Mouse (Mus musculus) ES-E14 (cell line): Measurements from ENCODE around the gene 1700025G04Rik. TPM values are rescaled to one million over a fixed set of nuclear protein-coding genes. Genes with fewer than 3 reads are reported as not detected.

Experiments used
- DNase-seq: peaks from one replicate; pipeline ENCODE4 v3.0.0-alpha.2; 2013; ENCODE audit warnings: low read depth, low spot score
- H3K27ac ChIP-seq: 2 replicates; pipeline ENCODE4 v1.5.1; 2012; ENCODE audit warnings: low read depth, mild to moderate bottlenecking, low read length, moderate library complexity, mixed read lengths; ENCODE audit not compliant: poor library complexity, insufficient read depth, severe bottlenecking
- H3K36me3 ChIP-seq: 2 replicates; pipeline ENCODE4 v1.6.1; 2012; ENCODE audit warnings: mild to moderate bottlenecking, low read length, moderate library complexity, mixed read lengths; ENCODE audit not compliant: control insufficient read depth, poor library complexity, insufficient read depth, severe bottlenecking
- H3K4me1 ChIP-seq, 2 experiments: fragments of 150-350 bp in 1 of 2; sonication (generic) in 1 of 2; 2 replicates each; pipeline ENCODE4 v1.6.1; 2012; ENCODE audit warnings: low read length in 2 of 2, mild to moderate bottlenecking in 1 of 2, mixed read lengths in 1 of 2; ENCODE audit not compliant: control insufficient read depth in 2 of 2, insufficient read depth in 2 of 2, poor library complexity in 1 of 2
- H3K4me3 ChIP-seq, 2 experiments: fragments of 150-350 bp in 1 of 2; sonication (generic) in 1 of 2; 2 replicates each; pipeline ENCODE4 v1.5.1; 2012; ENCODE audit warnings: low read length in 2 of 2, low read depth in 1 of 2, mild to moderate bottlenecking in 1 of 2, mixed read lengths in 1 of 2; ENCODE audit not compliant: insufficient read depth in 1 of 2, poor library complexity in 1 of 2, severe bottlenecking in 1 of 2
- H3K9ac ChIP-seq: 2 replicates; pipeline ENCODE4 v1.6.1; 2012; ENCODE audit warnings: low read depth, mild to moderate bottlenecking, low read length, mixed read lengths; ENCODE audit not compliant: poor library complexity, insufficient read depth, severe bottlenecking
- H3K9me3 ChIP-seq: fragments of 150-350 bp; sonication (generic); 2 replicates; pipeline ENCODE4 v1.6.1; 2012; ENCODE audit warnings: low read depth, mild to moderate bottlenecking, low read length; ENCODE audit not compliant: control insufficient read depth, insufficient read depth
- CHD2 ChIP-seq: IDR thresholded peaks from 2 replicates; pipeline ENCODE4 v1.6.1; 2014; ENCODE audit warnings: mild to moderate bottlenecking, low read depth, low read length, inconsistent platforms
- HCFC1 ChIP-seq: IDR thresholded peaks from 2 replicates; pipeline ENCODE4 v1.6.1; 2012; ENCODE audit warnings: low read length, inconsistent platforms, borderline replicate concordance; ENCODE audit not compliant: insufficient read depth
- MAFK ChIP-seq: IDR thresholded peaks from 2 replicates; pipeline ENCODE4 v1.6.1; 2014; ENCODE audit warnings: mild to moderate bottlenecking, low read depth, low read length, inconsistent platforms; ENCODE audit not compliant: insufficient read depth
- ZC3H11A ChIP-seq: IDR thresholded peaks from 2 replicates; pipeline ENCODE4 v1.6.1; 2012; ENCODE audit warnings: low read depth, mild to moderate bottlenecking, inconsistent platforms, low read length, borderline replicate concordance
- ZNF384 ChIP-seq: IDR thresholded peaks from 2 replicates; pipeline ENCODE4 v1.6.1; 2012; ENCODE audit warnings: low read depth, low read length, inconsistent platforms
- in situ Hi-C, 2 experiments: fragments of 600-800 bp; cut with MboI; formaldehyde crosslinking; loops; one replicate each; pipeline ENCODE4 v1.15.1; 2025; ENCODE audit warnings: low sequenced_read_pairs in 2 of 2, inconsistent platforms in 1 of 2; ENCODE audit not compliant: unreplicated experiment in 2 of 2
- total RNA-seq: library from RNA; depleted of rRNA; stranded (reverse); fragments of 300-350 nt; gene quantifications from 2 replicates; pipeline ENCODE4 v1.2.3, GENCODE M21; 2012

Gene 1700025G04Rik
- total RNA-seq, 1 experiment = 2.1 TPM

GRCm38 (mm10) chr1:151861334-151861995 lies 228.5 kb downstream of the 1700025G04Rik start:
- H3K27ac ChIP-seq = no peak overlapping the region
- DNase-seq = peak; percentile 59
- TF ChIP-seq HCFC1 (no peak), ZNF384 (no peak), ZC3H11A (no peak), CHD2 (no peak), MAFK (no peak)

DNA sequence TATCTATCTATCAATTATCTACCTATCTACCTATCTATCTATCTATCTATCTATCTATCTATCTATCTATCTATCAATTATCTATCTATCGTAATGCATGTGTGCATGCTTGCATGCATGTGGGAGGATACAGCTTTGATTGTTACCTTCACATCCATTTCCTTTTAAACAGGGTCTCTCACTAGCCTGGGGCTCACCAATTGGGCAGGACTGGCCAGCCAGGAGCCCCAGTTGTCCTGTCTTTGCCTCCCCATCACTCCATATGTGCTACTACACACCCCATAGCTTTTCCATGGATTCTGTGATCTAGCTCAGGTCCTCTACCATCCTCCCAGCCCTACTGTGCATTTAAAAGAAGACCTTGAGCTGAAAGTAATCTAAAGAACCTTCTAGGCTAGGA lies 231.5 kb downstream of the 1700025G04Rik start:
- DNase-seq = no peak
- in situ Hi-C loops = no loop called here

More at GRCm38 (mm10) chr1:151861334-151861995, 228.5 kb downstream of the 1700025G04Rik start:
- Histone ChIP-seq H3K9ac (no peak overlapping the region), H3K36me3 (no peaks in the 10 kb centered on the region), H3K4me1 (peaks cover 0 to 2% of the 10 kb centered on the region in 2 experiments; a peak in 1 of 4 replicates), H3K9me3 (no peaks in the 10 kb centered on the region), H3K4me3 (no peak overlapping the region)
- in situ Hi-C loops = no loop called here

DNA sequence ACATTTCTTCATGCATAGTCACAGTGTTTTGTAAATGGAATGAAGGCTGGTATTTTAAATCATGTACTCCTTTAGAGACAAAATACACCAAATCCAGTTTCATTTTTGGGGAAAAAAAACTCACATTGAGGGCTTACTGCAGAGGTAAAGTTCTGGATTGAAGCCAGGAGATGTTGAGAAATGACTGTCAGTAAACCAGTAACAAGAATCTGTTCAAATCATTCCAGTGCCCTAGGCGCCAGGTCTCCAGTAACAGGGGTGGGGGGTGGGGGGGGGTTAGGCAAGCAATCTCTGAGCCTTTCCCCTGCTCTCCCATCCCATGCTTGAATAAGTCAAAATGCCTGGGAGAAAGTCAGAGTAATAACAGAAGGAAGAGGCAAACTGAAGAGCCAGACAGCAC lies 234.4 kb downstream of the 1700025G04Rik start:
- no peak overlapping the region for H3K4me3 ChIP-seq
- TF ChIP-seq ZC3H11A (no peak), CHD2 (no peak), ZNF384 (no peak), HCFC1 (no peak), MAFK (no peak)
- H3K4me1 ChIP-seq = no peaks in the 10 kb centered on the region
- in situ Hi-C loops = no loop called here
- no peaks in the 10 kb centered on the region for H3K9me3 ChIP-seq
- no peak overlapping the region for H3K27ac ChIP-seq
- no peaks in the 10 kb centered on the region for H3K36me3 ChIP-seq
- no peak overlapping the region for H3K9ac ChIP-seq
- no peak for DNase-seq

More for the DNA sequence above, 231.5 kb downstream of the 1700025G04Rik start:
- Histone ChIP-seq H3K9ac (no peak overlapping the region), H3K4me3 (no peak overlapping the region), H3K9me3 (no peaks in the 10 kb centered on the region), H3K27ac (no peak overlapping the region), H3K4me1 (no peaks in the 10 kb centered on the region), H3K36me3 (no peaks in the 10 kb centered on the region)
- no peak for TF ChIP-seq CHD2
- TF ChIP-seq HCFC1 = no peak

- no peak overlapping the region for H3K9ac ChIP-seq
- H3K27ac ChIP-seq = no peak overlapping the region
- TF ChIP-seq MAFK (no peak), ZNF384 (no peak), CHD2 (no peak), ZC3H11A (no peak)
- H3K9me3 ChIP-seq = no peaks in the 10 kb centered on the region
- H3K36me3 ChIP-seq = no peaks in the 10 kb centered on the region
- no peaks in the 10 kb centered on the region for H3K4me1 ChIP-seq
- H3K4me3 ChIP-seq = no peak overlapping the region
- no peak for DNase-seq
- in situ Hi-C loops = no loop called here
Measured at GRCm38 (mm10) chr1:151851976-151852375, 237.9 kb downstream of the 1700025G04Rik start.
